Mouse (Mus musculus) forebrain, embryonic 10.5 days (tissue): ENCODE measurements around the gene Nuak2. TPM values are rescaled to one million over a fixed set of nuclear protein-coding genes. Genes with fewer than 3 reads are reported as not detected.

ENCODE experiments used
- DNase-seq: peaks from one replicate; pipeline ENCODE4 v3.0.0-alpha.2; 2017; ENCODE audit warnings: low spot score; ENCODE audit errors: extremely low spot score
- H3K27ac ChIP-seq: fragments of 300-500 bp; sonication (generic); 2 replicates; pipeline ENCODE4 v1.5.1; 2016; ENCODE audit warnings: mild to moderate bottlenecking
- H3K27me3 ChIP-seq: fragments of 300-500 bp; sonication (generic); 2 replicates; pipeline ENCODE4 v1.6.1; 2016; ENCODE audit warnings: mild to moderate bottlenecking; ENCODE audit not compliant: poor library complexity, severe bottlenecking
- H3K36me3 ChIP-seq: fragments of 300-500 bp; sonication (generic); replicated peaks from 2 replicates; pipeline ENCODE4 v1.6.1; 2016; ENCODE audit warnings: mild to moderate bottlenecking, moderate library complexity
- H3K4me1 ChIP-seq: fragments of 300-500 bp; sonication (generic); 2 replicates; pipeline ENCODE4 v1.6.1; 2016
- H3K4me3 ChIP-seq: fragments of 300-500 bp; sonication (generic); 2 replicates; pipeline ENCODE4 v1.5.1; 2016; ENCODE audit warnings: mild to moderate bottlenecking, moderate library complexity
- H3K9me3 ChIP-seq: fragments of 300-500 bp; sonication (generic); 2 replicates; pipeline ENCODE4 v1.6.1; 2016; ENCODE audit warnings: mild to moderate bottlenecking, moderate library complexity
- WGBS: fragments of 180-500 bp; shearing (Covaris S2); methylation state at CpG from one replicate; pipeline ENCODE4 v1.1.7; 2016; 5-methylcytosine and 5-hydroxymethylcytosine counted together
- polyA plus RNA-seq: library from polyadenylated mRNA; unstranded; fragments of >200 nt; fragmentation: Nextera tagmentation; extraction: Ambion mirVana; gene quantifications from 2 replicates; pipeline ENCODE4 v1.2.1, GENCODE M21; 2016

Nuak2 gene
- polyA plus RNA-seq, 1 experiment from 2014 or later, result 49.9 TPM

- Histone ChIP-seq H3K9me3 (no peaks in the 10 kb centered on the region), H3K4me3 (peak overlapping the region; percentile 28; the same call in 1 of the 2 replicates), H3K27ac (peak overlapping the region; percentile 88), H3K4me1 (peaks cover 100% of the 10 kb centered on the region), H3K27me3 (no peaks in the 10 kb centered on the region), H3K36me3 (peaks cover 37% of the 10 kb centered on the region)
- no peak for DNase-seq
- 12% methylated on average over 6 of the region's 6 CpGs for WGBS
Observed at GRCm38 (mm10) chr1:132334178-132334801, 18.4 kb downstream of the Nuak2 start.

- 36% methylated on average over 12 of the region's 12 CpGs for WGBS
- Histone ChIP-seq H3K4me1 (peaks cover 90% of the 10 kb centered on the region), H3K27me3 (no peaks in the 10 kb centered on the region), H3K27ac (peak overlapping the region; percentile 88), H3K9me3 (no peaks in the 10 kb centered on the region), H3K4me3 (peak overlapping the region; percentile 2; the same call in 1 of the 2 replicates), H3K36me3 (peaks cover 26% of the 10 kb centered on the region)
- DNase-seq, result peak; percentile 68
Observed at GRCm38 (mm10) chr1:132335378-132335965, 19.5 kb downstream of the Nuak2 start.

GRCm38 (mm10) chr1:132336921-132337320 lies 21.0 kb downstream of the Nuak2 start:
- Histone ChIP-seq H3K4me3 (no peak overlapping the region), H3K4me1 (peaks cover 80% of the 10 kb centered on the region), H3K27ac (peak overlapping the region; percentile 88), H3K36me3 (peaks cover 11% of the 10 kb centered on the region), H3K9me3 (no peaks in the 10 kb centered on the region), H3K27me3 (no peaks in the 10 kb centered on the region)
- no peak for DNase-seq
- WGBS, result 71% methylated on average over 6 of the region's 6 CpGs

- peaks cover 70% of the 10 kb centered on the region for H3K4me1 ChIP-seq
- DNase-seq, result no peak
- H3K4me3 ChIP-seq, result no peak overlapping the region
- H3K9me3 ChIP-seq, result no peaks in the 10 kb centered on the region
- 51% methylated on average over 8 of the region's 8 CpGs for WGBS
- H3K27me3 ChIP-seq, result no peaks in the 10 kb centered on the region
- H3K36me3 ChIP-seq, result no peaks in the 10 kb centered on the region
- H3K27ac ChIP-seq, result peak overlapping the region; percentile 88
Observed at GRCm38 (mm10) chr1:132338027-132338660, 22.2 kb downstream of the Nuak2 start.

GRCm38 (mm10) chr1:132341731-132342501 lies 26.0 kb downstream of the Nuak2 start:
- Histone ChIP-seq H3K4me1 (peaks cover 33% of the 10 kb centered on the region), H3K27me3 (no peaks in the 10 kb centered on the region)
- 59% methylated on average over 5 of the region's 5 CpGs for WGBS

GRCm38 (mm10) chr1:132342518-132342917 lies 26.6 kb downstream of the Nuak2 start:
- no peak overlapping the region for H3K27ac ChIP-seq
- H3K27me3 ChIP-seq, result no peaks in the 10 kb centered on the region
- H3K4me1 ChIP-seq, result peaks cover 30% of the 10 kb centered on the region
- no peak overlapping the region for H3K4me3 ChIP-seq
- WGBS, result 59% methylated on average over 3 of the region's 3 CpGs
- DNase-seq, result no peak
- no peaks in the 10 kb centered on the region for H3K36me3 ChIP-seq
- H3K9me3 ChIP-seq, result no peaks in the 10 kb centered on the region

More at GRCm38 (mm10) chr1:132341731-132342501, 26.0 kb downstream of the Nuak2 start:
- Histone ChIP-seq H3K36me3 (no peaks in the 10 kb centered on the region), H3K9me3 (no peaks in the 10 kb centered on the region), H3K27ac (peak overlapping the region; percentile 65), H3K4me3 (no peak overlapping the region)
- no peak for DNase-seq

GRCm38 (mm10) chr1:132343191-132343590 lies 27.3 kb downstream of the Nuak2 start:
- DNase-seq, result no peak

GRCm38 (mm10) chr1:132343656-132344055 lies 27.7 kb downstream of the Nuak2 start:
- peaks cover 19% of the 10 kb centered on the region for H3K4me1 ChIP-seq
- WGBS, result 74% methylated on average over 1 of the region's 1 CpGs

More at GRCm38 (mm10) chr1:132343191-132343590, 27.3 kb downstream of the Nuak2 start:
- Histone ChIP-seq H3K27ac (no peak overlapping the region), H3K27me3 (no peaks in the 10 kb centered on the region), H3K4me1 (peaks cover 23% of the 10 kb centered on the region), H3K4me3 (no peak overlapping the region), H3K36me3 (no peaks in the 10 kb centered on the region), H3K9me3 (no peaks in the 10 kb centered on the region)
- WGBS, result 83% methylated on average over 2 of the region's 2 CpGs

GRCm38 (mm10) chr1:132345514-132345913 lies 29.6 kb downstream of the Nuak2 start:
- no peaks in the 10 kb centered on the region; the same call in 1 of the 2 replicates for H3K9me3 ChIP-seq
- peaks cover 10% of the 10 kb centered on the region; the same call in 1 of the 2 replicates for H3K4me1 ChIP-seq
- no peaks in the 10 kb centered on the region for H3K36me3 ChIP-seq
- 85% methylated on average over 4 of the region's 4 CpGs for WGBS
- H3K4me3 ChIP-seq, result no peak overlapping the region
- no peak overlapping the region for H3K27ac ChIP-seq
- no peaks in the 10 kb centered on the region for H3K27me3 ChIP-seq
- no peak for DNase-seq

More at GRCm38 (mm10) chr1:132343656-132344055, 27.7 kb downstream of the Nuak2 start:
- DNase-seq, result no peak
- Histone ChIP-seq H3K4me3 (no peak overlapping the region), H3K9me3 (no peaks in the 10 kb centered on the region), H3K36me3 (no peaks in the 10 kb centered on the region), H3K27me3 (no peaks in the 10 kb centered on the region), H3K27ac (no peak overlapping the region)

- Histone ChIP-seq H3K4me3 (no peak overlapping the region), H3K4me1 (peaks cover 10% of the 10 kb centered on the region; the same call in 1 of the 2 replicates), H3K36me3 (0 out of 2 replicates have a peak, but pooled peaks cover 3% of the 10 kb centered on the region), H3K9me3 (peaks cover 6% of the 10 kb centered on the region; the same call in 1 of the 2 replicates), H3K27me3 (no peaks in the 10 kb centered on the region), H3K27ac (peak overlapping the region; percentile 54)
- DNase-seq, result no peak
- WGBS, result 89% methylated on average over 12 of the region's 12 CpGs
Observed at GRCm38 (mm10) chr1:132346134-132346851, 30.4 kb downstream of the Nuak2 start.

- no peaks in the 10 kb centered on the region for H3K27me3 ChIP-seq
- 0 out of 2 replicates have a peak, but pooled peaks cover 3% of the 10 kb centered on the region for H3K36me3 ChIP-seq
- H3K9me3 ChIP-seq, result peaks cover 6% of the 10 kb centered on the region; the same call in 1 of the 2 replicates
- H3K4me1 ChIP-seq, result peaks cover 6% of the 10 kb centered on the region; the same call in 1 of the 2 replicates
- H3K4me3 ChIP-seq, result no peak overlapping the region
- H3K27ac ChIP-seq, result peak overlapping the region; percentile 54; the same call in 1 of the 2 replicates
- DNase-seq, result no peak
Observed at GRCm38 (mm10) chr1:132346951-132347350, 31.0 kb downstream of the Nuak2 start.

GRCm38 (mm10) chr1:132348401-132348800 lies 32.5 kb downstream of the Nuak2 start:
- no peak for DNase-seq
- H3K27me3 ChIP-seq, result no peaks in the 10 kb centered on the region
- peaks cover 4% of the 10 kb centered on the region; the same call in 1 of the 2 replicates for H3K4me1 ChIP-seq
- WGBS, result 90% methylated on average over 5 of the region's 5 CpGs
- peaks cover 6% of the 10 kb centered on the region; the same call in 1 of the 2 replicates for H3K9me3 ChIP-seq
- peak overlapping the region; percentile 51; the same call in 1 of the 2 replicates for H3K27ac ChIP-seq
- H3K36me3 ChIP-seq, result 0 out of 2 replicates have a peak, but pooled peaks cover 3% of the 10 kb centered on the region
- no peak overlapping the region for H3K4me3 ChIP-seq
